Mouse (Mus musculus): ENCODE data around the gene Vps37c. TPM values are rescaled to one million over a fixed set of nuclear protein-coding genes. Genes with fewer than 3 reads are reported as not detected.

Gene Vps37c
- polyA plus RNA-seq, 2 experiments, result 6.0 to 9.3 TPM

GRCm38 (mm10) chr19:10730469-10730868 lies 41.9 kb downstream of the Vps37c start:
- H3K4me2 ChIP-seq (ENCODE audit: low read depth), result no peak overlapping the region
- no peak for DNase-seq (ENCODE audit: low read depth in 3 of 3, low spot score in 3 of 3)
- TF ChIP-seq EP300 (IDR thresholded peaks at IDR 0.05; ENCODE audit: low read depth), result no peak
- TF ChIP-seq CTCF (IDR thresholded peaks at IDR 0.05; ENCODE audit: low read depth), result no peak

DNA sequence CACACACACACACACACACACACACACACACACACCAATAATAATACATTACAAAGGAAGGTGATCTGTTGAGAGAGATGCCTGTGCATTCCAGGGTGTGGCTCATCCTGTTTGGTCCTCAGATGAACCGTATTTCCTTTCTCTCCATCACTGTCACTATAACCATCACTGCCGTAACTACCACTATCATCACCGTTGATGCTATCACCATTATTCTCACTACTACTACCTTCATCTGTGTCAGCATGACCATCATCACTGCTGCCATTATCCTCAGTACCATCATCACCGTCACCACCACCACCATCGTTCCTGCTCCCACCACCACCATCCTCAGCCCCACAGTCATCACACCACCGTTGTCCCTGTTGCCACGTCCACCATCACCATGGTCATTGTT lies 43.4 kb downstream of the Vps37c start:
- no peaks in the 10 kb centered on the region for H3K9me3 ChIP-seq (ENCODE audit: control insufficient read depth, low read length)
- H3K27ac ChIP-seq, result no peak overlapping the region
- ATAC-seq (ENCODE audit: insufficient read depth) (no peak), DNase-seq (ENCODE audit: low read depth in 3 of 3, low spot score in 3 of 3) (no peak)
- no peak overlapping the region for H3K4me3 ChIP-seq (ENCODE audit: insufficient read depth in 1 of 2, low read depth in 2 of 2, low read length in 2 of 2)
- no peaks in the 10 kb centered on the region for H3K4me1 ChIP-seq (replicated peaks; ENCODE audit: control insufficient read depth in 2 of 2, insufficient read depth in 2 of 2, low read length in 1 of 2)
- TF ChIP-seq CTCF (IDR thresholded peaks at IDR 0.05; ENCODE audit: low read depth) (no peak), EP300 (IDR thresholded peaks at IDR 0.05; ENCODE audit: low read depth) (no peak)
- 72% methylated on average over 7 of the region's 7 CpGs for WGBS (ENCODE audit: insufficient replicate concordance)
- H3K4me2 ChIP-seq (ENCODE audit: low read depth), result no peak overlapping the region
- no peak overlapping the region for H3K9ac ChIP-seq (replicated peaks)
- H3K36me3 ChIP-seq (replicated peaks; ENCODE audit: control insufficient read depth, insufficient read depth, low read depth), result no peaks in the 10 kb centered on the region
- H3K27me3 ChIP-seq (ENCODE audit: control insufficient read depth, insufficient read depth, low read length), result no peaks in the 10 kb centered on the region

More at GRCm38 (mm10) chr19:10730469-10730868, 41.9 kb downstream of the Vps37c start:
- Histone ChIP-seq H3K4me3 (ENCODE audit: insufficient read depth in 1 of 2, low read depth in 2 of 2, low read length in 2 of 2) (no peak overlapping the region), H3K9ac (replicated peaks) (no peak overlapping the region), H3K27me3 (ENCODE audit: control insufficient read depth, insufficient read depth, low read length) (no peaks in the 10 kb centered on the region), H3K27ac (no peak overlapping the region), H3K4me1 (replicated peaks; ENCODE audit: control insufficient read depth in 2 of 2, insufficient read depth in 2 of 2, low read length in 1 of 2) (no peaks in the 10 kb centered on the region), H3K36me3 (replicated peaks; ENCODE audit: control insufficient read depth, insufficient read depth, low read depth) (no peaks in the 10 kb centered on the region), H3K9me3 (ENCODE audit: control insufficient read depth, low read length) (no peaks in the 10 kb centered on the region)
- 53% methylated on average over 5 of the region's 5 CpGs for WGBS (ENCODE audit: insufficient replicate concordance)
- no peak for ATAC-seq (ENCODE audit: insufficient read depth)

DNA sequence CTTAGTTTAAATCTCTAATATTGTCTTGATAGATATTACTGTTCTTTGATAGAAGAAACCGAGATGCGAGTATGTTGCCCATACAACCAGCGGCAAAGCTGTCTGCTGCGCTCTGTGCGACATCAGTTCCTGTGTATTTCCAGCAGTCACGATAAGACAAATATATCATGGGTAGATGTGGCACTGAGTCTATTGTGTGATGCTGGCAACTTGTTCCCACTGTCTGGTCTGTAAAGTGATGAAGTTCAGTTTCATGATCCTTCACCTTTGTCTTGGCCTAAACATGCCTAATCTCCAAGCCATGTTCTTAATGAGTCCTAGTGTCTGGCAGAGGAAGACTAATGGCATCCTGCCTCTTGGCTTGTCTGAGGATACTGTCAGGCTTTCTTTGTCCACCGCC lies 44.2 kb downstream of the Vps37c start:
- H3K27ac ChIP-seq, result no peak overlapping the region
- no peaks in the 10 kb centered on the region for H3K4me1 ChIP-seq (replicated peaks; ENCODE audit: control insufficient read depth in 2 of 2, insufficient read depth in 2 of 2, low read length in 1 of 2)
- ATAC-seq (ENCODE audit: insufficient read depth), result no peak
- no peak overlapping the region for H3K9ac ChIP-seq (replicated peaks)
- no peaks in the 10 kb centered on the region for H3K9me3 ChIP-seq (ENCODE audit: control insufficient read depth, low read length)
- H3K27me3 ChIP-seq (ENCODE audit: control insufficient read depth, insufficient read depth, low read length), result no peaks in the 10 kb centered on the region
- TF ChIP-seq EP300 (IDR thresholded peaks at IDR 0.05; ENCODE audit: low read depth) (no peak), CTCF (IDR thresholded peaks at IDR 0.05; ENCODE audit: low read depth) (no peak)
- H3K36me3 ChIP-seq (replicated peaks; ENCODE audit: control insufficient read depth, insufficient read depth, low read depth), result no peaks in the 10 kb centered on the region
- DNase-seq (ENCODE audit: low read depth in 3 of 3, low spot score in 3 of 3), result no peak
- no peak overlapping the region for H3K4me2 ChIP-seq (ENCODE audit: low read depth)
- WGBS (ENCODE audit: insufficient replicate concordance), result 76% methylated on average over 7 of the region's 7 CpGs
- no peak overlapping the region for H3K4me3 ChIP-seq (ENCODE audit: insufficient read depth in 1 of 2, low read depth in 2 of 2, low read length in 2 of 2)

DNA sequence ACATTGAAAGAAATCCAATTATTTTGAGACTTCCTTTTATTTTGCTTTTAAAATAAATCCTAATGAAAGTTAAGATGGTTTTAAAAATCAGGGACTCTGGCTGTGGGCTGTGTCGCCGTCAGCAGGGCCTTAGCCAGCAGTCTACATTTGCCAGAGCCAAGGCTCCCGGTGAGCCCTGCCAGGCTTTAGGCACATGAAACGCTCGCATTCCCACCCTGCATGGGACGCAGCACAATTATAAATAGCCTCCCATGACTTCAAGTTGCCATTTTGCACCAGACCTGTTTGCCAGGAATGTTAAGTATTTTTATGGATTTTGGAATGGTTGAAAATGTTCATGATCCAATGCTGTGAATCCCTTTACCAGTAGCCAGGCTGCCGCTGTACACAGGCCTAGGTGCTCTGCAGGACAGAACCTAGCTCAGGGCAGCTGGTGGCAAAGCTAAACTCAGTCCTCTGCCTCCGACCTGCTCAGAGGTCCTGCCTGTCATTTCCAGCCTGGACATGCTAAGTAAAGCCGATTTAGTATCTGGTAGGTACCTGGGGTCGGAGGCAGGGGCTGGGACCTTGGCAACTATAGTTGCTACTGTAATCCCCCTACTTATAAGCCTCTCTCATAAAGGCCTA lies 45.1 kb downstream of the Vps37c start:
- DNase-seq (ENCODE audit: low read depth in 3 of 3, low spot score in 3 of 3) (no peak), ATAC-seq (ENCODE audit: insufficient read depth) (no peak)
- Histone ChIP-seq H3K4me3 (ENCODE audit: insufficient read depth in 1 of 2, low read depth in 2 of 2, low read length in 2 of 2) (no peak overlapping the region), H3K4me2 (ENCODE audit: low read depth) (no peak overlapping the region), H3K27ac (no peak overlapping the region), H3K9me3 (ENCODE audit: control insufficient read depth, low read length) (no peaks in the 10 kb centered on the region), H3K4me1 (replicated peaks; ENCODE audit: control insufficient read depth in 2 of 2, insufficient read depth in 2 of 2, low read length in 1 of 2) (no peaks in the 10 kb centered on the region), H3K9ac (replicated peaks) (no peak overlapping the region), H3K27me3 (ENCODE audit: control insufficient read depth, insufficient read depth, low read length) (no peaks in the 10 kb centered on the region), H3K36me3 (replicated peaks; ENCODE audit: control insufficient read depth, insufficient read depth, low read depth) (no peaks in the 10 kb centered on the region)
- TF ChIP-seq EP300 (IDR thresholded peaks at IDR 0.05; ENCODE audit: low read depth) (no peak), CTCF (IDR thresholded peaks at IDR 0.05; ENCODE audit: low read depth) (no peak)
- WGBS (ENCODE audit: insufficient replicate concordance), result 71% methylated on average over 10 of the region's 10 CpGs

DNA sequence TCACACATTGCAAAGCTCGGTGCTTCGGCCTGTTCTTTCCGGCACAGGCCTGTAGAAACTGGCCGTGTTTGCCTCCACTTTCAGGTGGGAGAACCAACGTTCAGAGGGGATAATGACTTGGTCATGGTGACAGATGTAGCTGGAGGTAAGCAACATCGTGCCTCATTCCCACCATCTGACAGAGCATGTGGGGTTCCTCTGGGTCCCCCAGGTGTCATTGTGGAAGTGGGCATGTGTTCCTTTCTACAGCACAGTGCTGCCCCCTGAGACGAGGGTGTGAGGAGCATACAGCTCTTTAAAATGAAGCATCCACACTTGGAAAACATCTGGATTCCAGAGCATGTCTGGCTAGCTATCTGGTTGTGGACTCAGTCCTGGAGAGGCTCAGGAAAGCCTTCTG lies 46.0 kb downstream of the Vps37c start:
- H3K27me3 ChIP-seq (ENCODE audit: control insufficient read depth, insufficient read depth, low read length), result no peaks in the 10 kb centered on the region
- no peaks in the 10 kb centered on the region for H3K4me1 ChIP-seq (replicated peaks; ENCODE audit: control insufficient read depth in 2 of 2, insufficient read depth in 2 of 2, low read length in 1 of 2)
- no peak overlapping the region for H3K9ac ChIP-seq (replicated peaks)
- TF ChIP-seq CTCF (IDR thresholded peaks at IDR 0.05; ENCODE audit: low read depth) (no peak), EP300 (IDR thresholded peaks at IDR 0.05; ENCODE audit: low read depth) (no peak)
- no peaks in the 10 kb centered on the region for H3K9me3 ChIP-seq (ENCODE audit: control insufficient read depth, low read length)
- no peaks in the 10 kb centered on the region for H3K36me3 ChIP-seq (replicated peaks; ENCODE audit: control insufficient read depth, insufficient read depth, low read depth)
- DNase-seq (ENCODE audit: low read depth in 3 of 3, low spot score in 3 of 3), result no peak
- no peak overlapping the region for H3K4me2 ChIP-seq (ENCODE audit: low read depth)
- ATAC-seq (ENCODE audit: insufficient read depth), result no peak
- H3K4me3 ChIP-seq (ENCODE audit: insufficient read depth in 1 of 2, low read depth in 2 of 2, low read length in 2 of 2), result no peak overlapping the region
- 71% methylated on average over 7 of the region's 7 CpGs for WGBS (ENCODE audit: insufficient replicate concordance)
- no peak overlapping the region for H3K27ac ChIP-seq
